Mouse (Mus musculus) liver, adult 2 months (tissue): ENCODE measurements around the gene Teddm1b.

Source experiments
- CTCF ChIP-seq: fragments of 200-500 bp; IDR thresholded peaks from 2 replicates; pipeline ENCODE4 v1.5.1; 2011; ENCODE audit warnings: low read depth, low read length, control low read depth
- POLR2A ChIP-seq: fragments of 200-500 bp; IDR thresholded peaks from 2 replicates; pipeline ENCODE4 v1.6.1; 2011; ENCODE audit warnings: low read length, control low read depth; ENCODE audit not compliant: insufficient read depth; ENCODE audit errors: extremely low read depth

DNA sequence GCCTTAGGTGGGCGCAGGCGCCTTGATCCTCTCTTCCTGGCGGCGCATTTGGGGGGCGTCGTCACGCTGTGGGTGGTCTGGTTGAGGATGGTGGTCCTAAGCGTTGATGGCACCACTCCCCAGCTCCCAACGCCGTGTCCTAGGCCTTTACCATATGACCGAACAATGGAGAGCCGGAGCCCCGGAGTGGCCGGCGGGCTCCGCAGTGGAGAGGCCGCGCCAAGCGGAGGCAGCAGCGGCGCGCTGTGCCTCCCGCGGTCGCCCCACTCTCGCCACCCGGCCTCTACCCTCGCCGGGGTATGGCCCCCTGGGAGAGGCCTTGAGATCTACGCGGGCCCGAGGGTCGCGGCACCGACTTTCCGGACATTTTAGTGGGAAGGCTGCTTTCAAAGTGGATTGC, 26.2 kb downstream of the Teddm1b start:
- TF ChIP-seq CTCF (peak; percentile 15; the same call in 1 of the 2 replicates), POLR2A (peak; percentile 32; the same call in 1 of the 2 replicates)
